Mouse (Mus musculus) inflammation-experienced regulatory T-cells, adult 16 weeks (primary cell): ENCODE measurements around the gene Borcs5. TPM values are rescaled to one million over a fixed set of nuclear protein-coding genes. Genes with fewer than 3 reads are reported as not detected.

Experiments
- polyA plus RNA-seq: library from polyadenylated mRNA; unstranded; fragments of 100-300 nt; shearing (Covaris generic); gene quantifications from one replicate; pipeline ENCODE4 v1.2.1, GENCODE M21; 2017

Borcs5 gene
- 23.3 TPM for polyA plus RNA-seq

GRCm38 (mm10) chr6:134639210-134639609 lies at the start of gene Borcs5:
Gene Borcs5, plus strand, starts transcription at chr6:134639510.

DNA sequence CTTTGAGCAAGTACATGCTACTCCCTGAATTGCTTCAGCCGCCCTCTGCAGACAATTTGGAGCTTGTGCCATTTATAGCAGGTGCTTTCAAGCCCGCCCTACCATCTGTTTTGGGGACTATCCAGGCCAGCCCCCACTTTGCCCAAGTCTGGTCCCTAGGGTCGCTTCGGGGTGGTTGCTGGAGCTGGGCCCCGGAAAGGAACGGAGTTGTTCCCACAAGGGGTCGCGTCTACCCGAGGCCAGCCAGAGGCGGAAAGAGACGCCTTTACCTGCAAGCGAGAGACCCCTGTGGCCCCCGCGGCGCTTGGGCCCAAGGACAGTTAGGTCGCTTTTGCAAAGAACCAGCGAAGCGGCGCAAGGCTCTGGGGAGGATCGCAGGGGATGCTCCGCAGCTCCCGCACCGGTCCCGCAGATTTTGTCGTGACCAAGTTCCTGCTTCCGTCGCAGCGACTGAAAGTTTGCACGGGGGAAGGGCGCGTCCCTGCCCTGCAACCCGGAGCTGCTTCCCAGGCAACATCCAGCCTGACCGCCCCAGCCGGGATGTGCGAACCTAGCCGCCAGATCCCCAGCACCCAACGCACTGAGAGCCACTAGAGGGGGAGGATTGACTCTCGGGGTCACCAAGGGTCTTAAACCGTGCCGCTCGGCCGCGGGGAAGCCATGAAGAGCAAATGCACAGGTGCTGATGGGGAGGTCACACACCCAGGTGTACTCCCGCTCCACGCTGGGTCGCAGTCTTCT lies 7.2 kb upstream of the Borcs5 start, which contains the start of gene Mansc1:
Gene Mansc1, minus strand, starts transcription at position 542 of the 741 bp plus-strand sequence.

Other genes starting within 250 kb of the Borcs5 start
- 4.2 TPM for gene Bcl2l14, start 243.2 kb upstream of the Borcs5 start, polyA plus RNA-seq
- 3.8 TPM for gene Lrp6, start 72.5 kb upstream of the Borcs5 start, polyA plus RNA-seq
- gene Mansc1, start 7.0 kb upstream of the Borcs5 start, polyA plus RNA-seq, result 5.3 TPM
- gene Dusp16, start 153.1 kb downstream of the Borcs5 start, polyA plus RNA-seq, result 2.7 TPM
- gene Crebl2, start 190.6 kb downstream of the Borcs5 start, polyA plus RNA-seq, result 30.1 TPM